Mouse (Mus musculus) megakaryocyte, embryonic 14.5 days (primary cell): ENCODE measurements around the gene Slc44a3.

Experiments
- FLI1 ChIP-seq: IDR thresholded peaks from 2 replicates; pipeline ENCODE4 v1.6.1; 2012; ENCODE audit warnings: low read length, inconsistent platforms, mixed read lengths
- GATA1 ChIP-seq: IDR thresholded peaks from 3 replicates; pipeline ENCODE4 v1.6.1; 2012; ENCODE audit warnings: mixed read lengths, low read length, inconsistent platforms, borderline replicate concordance

DNA sequence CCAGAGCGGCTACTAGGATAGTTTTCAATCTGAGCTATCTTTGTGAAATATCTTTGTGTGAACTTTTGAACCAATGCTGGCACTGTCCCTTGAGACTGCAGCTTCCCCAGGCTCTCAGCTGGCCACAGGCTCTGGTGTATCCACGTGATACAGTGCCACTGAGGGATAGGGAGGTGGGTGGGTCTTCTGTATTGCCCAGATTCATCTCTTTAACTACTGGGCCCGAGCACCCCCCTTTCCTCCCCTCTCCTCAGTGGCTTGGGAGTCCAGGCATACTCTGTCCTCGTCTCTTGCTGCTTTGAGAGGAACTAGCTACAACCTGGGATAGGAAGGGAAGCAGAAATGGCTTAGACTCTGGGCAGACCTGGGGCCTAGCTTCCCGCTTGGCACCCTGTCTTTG is 96.9 kb downstream of the Slc44a3 start:
- TF ChIP-seq FLI1 (no peak), GATA1 (no peak)
